Mouse (Mus musculus): ENCODE measurements at regions not wholly inside any gene's neighbourhood (a gene's known extent, or its start where the extent isn't known, plus 50 kb on each side); places are given as distances from the start of the nearest gene placed in this dataset.

DNA sequence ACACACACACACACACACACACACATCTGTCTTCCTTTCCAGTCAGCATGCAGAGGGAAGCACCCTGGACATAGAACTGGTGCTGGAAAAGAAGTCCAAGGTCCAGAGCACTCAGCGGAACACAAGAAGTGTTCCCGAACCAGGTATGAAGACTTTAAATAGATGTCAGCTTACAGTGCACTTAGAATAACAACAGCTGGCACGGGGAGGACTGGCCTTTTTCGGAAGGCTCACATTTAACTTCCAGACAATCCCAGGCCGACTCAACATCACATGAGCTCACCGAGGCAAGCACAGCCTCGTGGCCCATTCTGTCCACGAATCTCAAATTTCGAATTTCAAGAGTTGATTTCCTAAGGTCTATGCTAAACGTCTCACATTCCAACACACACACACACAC is 70.9 kb upstream of the Slc25a33 start:
- no peak for DNase-seq

DNA sequence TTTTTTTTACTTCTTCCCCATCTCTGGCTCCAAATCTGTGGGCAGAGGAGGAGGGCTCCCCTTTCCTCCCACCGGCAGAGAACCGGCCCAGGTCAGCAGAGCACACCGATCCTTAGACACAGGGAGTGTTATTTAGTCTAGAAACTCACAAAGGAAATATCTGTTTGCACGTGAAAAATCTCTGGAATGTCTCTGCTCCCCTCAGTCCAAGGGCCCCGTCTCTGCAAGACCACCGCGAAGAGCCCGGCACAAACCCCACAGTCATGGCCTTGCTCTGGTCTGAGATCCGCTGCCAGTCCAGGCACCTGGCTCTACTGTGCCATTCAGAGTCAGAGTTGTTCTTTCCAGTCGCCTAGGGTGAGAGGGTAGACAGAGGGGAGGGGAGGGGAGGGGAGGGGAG is 69.7 kb upstream of the Slc25a33 start:
- no peak for DNase-seq

DNA sequence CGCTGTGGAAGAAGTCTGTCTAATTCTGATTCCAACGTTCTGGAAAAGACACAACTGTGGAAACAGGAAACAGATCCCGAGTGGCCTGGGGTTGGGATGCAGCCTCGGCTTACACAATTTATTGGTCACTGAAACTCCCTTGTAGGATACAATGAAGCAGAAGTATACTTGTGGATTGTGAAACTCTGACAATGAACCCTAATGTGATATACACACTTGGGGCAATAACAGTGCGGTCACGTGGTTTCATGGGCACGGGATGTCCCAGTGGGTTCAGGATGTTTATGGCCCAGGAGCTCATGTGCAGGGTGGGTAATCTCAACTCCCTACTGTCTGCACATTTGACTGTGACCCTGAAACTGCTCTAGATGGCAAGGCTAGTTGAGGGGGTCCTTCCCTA is 68.8 kb upstream of the Slc25a33 start:
- no peak for DNase-seq

DNA sequence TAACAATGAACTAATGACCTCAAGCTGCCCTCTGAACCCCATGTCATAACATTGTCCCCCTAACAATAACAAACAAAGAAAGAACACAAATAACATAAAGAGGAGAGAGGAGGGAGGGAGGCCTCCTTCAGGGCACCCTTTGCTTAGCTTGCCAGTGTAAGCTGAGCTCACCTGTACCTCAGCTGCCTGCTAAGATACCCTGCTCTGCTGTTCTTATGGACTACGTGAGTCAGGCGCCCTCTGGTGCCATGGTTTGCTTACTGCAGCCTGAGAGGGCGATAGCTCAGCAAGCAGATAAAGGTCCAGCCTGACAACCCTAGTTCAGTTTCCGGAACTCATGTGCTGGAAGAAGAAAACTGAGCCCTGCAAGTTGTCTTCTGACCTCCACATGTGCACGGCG is 67.8 kb upstream of the Slc25a33 start:
- peak; percentile 63 for DNase-seq

DNA sequence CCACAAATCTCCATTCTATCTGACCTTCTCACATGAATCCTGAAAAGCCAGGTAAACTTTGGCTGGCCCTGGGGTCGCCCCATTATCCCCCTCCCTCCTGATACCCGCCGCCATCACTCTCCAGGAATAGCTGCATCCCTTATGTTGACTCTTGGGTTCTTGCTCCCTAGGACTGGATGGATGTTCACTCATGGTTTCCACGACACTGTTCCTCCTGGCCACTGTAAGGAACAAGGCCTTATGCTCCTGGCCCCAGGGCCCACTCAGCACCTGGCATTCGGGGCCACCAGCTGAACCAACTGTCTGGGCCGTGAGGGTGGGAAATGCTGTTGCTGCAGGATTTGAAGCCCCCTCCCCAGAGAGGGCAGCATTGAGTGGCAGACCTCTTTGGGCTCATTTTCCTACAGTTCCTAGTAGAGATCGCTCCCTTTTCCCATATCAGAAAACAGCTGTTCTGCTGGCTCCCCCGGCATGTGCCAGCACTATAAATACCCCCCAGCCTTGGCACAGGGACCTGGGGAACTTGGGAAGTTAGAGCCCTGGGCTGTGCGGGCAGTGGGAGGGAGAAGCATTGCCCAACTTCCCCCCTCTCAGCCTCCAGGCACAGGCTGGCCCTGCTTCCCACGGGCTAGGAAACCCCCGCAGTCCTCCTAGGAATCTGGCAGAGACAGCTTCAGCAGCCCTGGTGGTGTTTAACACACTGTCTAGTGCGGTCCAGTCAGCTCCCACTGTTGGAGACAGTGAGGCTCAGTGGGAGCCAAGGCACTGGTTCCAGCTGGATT is 66.6 kb upstream of the Slc25a33 start:
- peak; percentile 51 for DNase-seq

DNA sequence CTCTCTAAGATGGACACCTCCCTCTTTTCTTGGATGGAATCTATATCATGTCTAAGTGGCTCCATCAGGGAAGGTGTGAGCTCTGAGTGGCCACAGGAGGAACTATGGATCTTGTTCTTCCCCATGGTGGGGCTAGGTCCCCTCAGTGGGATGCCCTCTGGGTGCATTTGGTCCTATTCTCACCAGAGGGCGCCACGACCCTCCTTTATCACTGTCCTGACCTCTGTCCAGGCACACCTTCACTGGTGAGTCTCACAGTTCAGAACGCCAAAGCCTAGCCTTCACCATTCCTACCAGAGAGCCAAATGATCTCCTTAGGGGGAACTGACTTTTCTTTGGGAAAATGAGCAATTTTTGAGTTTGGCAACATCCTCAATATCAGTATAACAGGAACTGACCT is 64.6 kb upstream of the Slc25a33 start:
- peak; percentile 72 for DNase-seq

DNA sequence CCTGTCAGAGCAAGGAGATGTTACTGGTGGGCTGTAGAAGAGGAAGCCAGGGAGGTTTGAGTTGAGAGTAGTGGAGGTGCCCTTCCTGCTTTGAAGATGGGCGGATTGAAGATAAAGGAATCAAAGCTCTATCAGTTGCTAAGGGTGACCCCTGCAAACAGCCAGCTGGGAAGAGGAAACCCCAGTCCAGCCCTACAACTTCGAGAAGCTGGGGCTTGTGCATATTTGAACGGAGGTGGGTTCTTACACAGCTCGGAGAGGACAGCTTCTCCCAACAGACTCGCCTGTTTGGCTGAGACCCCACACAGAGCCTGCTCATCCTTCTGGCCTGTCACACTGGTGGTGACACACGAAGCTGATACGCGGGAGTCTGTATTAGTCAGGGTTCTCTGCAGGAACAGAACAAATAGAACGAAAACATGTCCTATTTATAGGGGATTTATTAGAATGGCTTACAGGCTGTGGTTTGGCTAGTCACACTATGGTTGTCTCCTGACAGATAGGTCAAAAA is 60.6 kb upstream of the Slc25a33 start:
- no peak for DNase-seq

DNA sequence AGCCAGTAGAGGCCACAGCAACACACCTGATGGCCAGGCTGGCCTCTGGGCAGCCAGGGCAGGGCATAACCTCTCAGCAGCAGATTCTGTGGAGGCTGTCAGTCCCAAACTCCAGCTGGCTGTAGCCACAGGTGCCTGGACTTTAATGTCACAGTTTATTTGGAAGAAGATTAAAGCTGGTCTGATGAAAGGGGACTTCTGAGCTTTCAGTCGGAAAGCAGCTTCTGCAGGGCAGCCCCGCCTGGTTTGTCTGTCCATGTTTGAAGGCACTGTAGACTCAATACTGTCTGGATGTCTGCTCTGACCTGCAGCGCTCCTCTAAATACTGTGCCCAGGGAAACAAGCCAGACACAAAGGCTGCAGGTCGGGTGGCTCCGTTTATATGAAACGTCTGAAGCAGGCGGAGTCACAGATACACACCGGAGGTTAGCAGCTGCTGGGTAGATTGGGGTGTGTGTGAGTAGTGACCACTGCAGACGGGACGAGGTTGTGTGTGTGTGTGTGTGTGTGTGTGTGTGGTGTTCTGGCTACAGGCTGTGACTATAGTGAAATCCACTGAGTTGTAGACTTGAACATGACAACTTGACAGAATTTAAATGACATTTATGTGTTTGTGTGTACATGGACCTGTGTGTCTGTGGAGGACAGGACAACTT is 58.5 kb upstream of the Slc25a33 start:
- DNase-seq, result no peak

DNA sequence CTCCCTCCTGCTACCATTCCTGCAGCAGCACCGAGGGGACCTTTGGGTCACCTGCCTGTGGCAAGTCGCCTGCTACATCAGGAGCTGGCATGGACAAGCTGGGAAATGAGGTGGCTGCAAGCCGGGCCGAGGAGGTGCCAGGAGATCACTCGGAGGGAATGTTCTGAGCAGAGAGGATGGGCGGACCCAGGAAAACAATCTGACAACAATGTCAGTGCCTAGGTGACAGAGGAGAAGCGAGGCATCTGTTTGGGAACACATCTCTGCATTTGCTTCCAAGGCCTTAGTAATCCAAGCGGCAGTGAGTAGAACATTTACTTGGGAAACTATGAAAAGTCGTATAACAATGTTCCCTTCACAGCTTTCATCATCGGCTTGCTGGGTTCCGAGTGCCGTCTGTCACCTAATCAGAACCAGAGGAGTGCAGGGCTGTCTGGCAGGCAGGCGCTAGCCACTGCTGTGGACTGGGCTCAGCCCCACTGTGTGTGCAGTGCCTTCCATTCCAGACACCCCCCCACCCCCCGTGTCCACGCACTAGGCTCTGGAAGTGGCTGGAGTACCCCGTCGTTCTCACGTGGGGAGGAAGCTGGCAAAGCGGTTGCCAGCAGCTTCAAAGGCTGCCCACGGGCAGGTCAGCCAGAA is 56.6 kb upstream of the Slc25a33 start:
- no peak for DNase-seq

DNA sequence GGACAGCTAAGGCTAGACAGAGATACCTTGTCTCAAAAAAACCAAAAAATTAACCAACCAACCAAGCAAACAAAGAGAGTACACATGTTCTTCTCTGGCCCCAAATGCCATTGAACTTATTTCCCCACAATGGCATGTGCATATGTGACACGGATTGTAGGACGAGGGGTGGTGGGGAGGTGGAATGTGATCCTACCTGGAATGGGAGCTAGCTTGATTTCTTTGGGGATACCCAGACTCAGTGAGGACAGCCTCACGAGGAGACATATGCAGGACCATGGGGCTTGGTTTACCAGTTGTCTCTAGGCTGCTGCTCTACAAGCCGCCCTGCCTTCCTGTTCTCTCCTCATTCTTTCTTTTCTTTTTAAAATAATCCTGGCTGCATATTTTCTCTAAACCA is 55.9 kb upstream of the Slc25a33 start:
- DNase-seq, result no peak

DNA sequence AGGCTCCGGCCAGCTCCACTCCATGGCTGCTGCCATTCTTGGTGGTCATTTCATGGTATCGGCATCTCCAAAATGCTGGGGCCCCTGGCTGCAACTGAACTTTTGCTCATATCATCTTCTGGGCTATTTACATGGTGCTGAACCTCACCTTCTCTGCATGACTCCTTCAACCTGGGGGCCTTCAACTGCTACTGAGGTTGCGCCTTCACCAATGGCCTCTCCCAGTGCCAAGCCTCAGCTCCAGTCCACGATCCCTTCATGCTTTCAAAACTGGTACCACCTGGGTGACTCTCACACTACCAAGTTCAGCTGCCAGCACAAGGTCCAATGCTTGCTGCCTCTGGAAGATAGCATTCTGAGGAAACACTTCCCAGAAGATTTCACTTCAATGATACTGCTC is 53.7 kb upstream of the Slc25a33 start:
- DNase-seq, result no peak
